Mouse (Mus musculus) G1E (cell line): ENCODE results near the gene B4galt2.

Source experiments
- CTCF ChIP-seq: IDR thresholded peaks from 2 replicates; pipeline ENCODE4 v1.5.1; 2012; ENCODE audit warnings: low read depth, low read length, inconsistent platforms, mixed read lengths
- GATA1 ChIP-seq: IDR thresholded peaks from 2 replicates; pipeline ENCODE4 v1.6.1; 2012; ENCODE audit warnings: borderline replicate concordance, low read length, inconsistent platforms, mixed read lengths
- POLR2AphosphoS5 ChIP-seq: IDR thresholded peaks from 2 replicates; pipeline ENCODE4 v1.6.1; 2012; ENCODE audit warnings: low read depth, low read length, inconsistent platforms; ENCODE audit not compliant: insufficient replicate concordance
- TAL1 ChIP-seq: conservative IDR thresholded peaks from 2 replicates; pipeline ENCODE4 v1.6.1; 2012; ENCODE audit warnings: low read depth, low read length, inconsistent platforms, mixed read lengths

DNA sequence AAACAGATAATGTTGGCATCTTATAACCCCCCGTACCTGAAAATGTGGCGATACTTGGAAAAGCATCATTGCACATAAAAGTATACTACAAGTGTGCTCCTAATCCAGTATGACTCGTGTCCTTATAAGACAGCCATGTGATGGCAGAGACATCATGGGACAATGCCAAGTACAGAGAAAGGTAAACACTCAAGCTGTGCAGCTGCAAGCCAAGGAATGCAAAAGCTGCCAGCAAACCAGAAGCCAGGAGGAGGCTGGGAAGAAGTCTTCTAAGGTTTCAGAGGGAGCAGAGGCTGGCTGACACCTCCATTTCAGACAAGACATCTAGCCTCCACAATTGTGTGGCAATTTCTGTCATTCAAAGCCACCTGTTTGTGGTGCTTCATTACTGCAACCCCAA is 22.9 kb upstream of the B4galt2 start:
- TF ChIP-seq GATA1 (no peak), CTCF (no peak), TAL1 (no peak), POLR2AphosphoS5 (no peak)
